Mouse (Mus musculus) 3T3-L1 (cell line): ENCODE measurements around the gene Cdk12.
A peak's percentile ranks its signal among the peaks of the same experiment; 100 is the strongest.

Source experiments
- DNase-seq: peaks from one replicate; pipeline ENCODE4 v3.0.0-alpha.2; 2015; ENCODE audit warnings: low read depth, low spot score

Gene Cdk12

DNA sequence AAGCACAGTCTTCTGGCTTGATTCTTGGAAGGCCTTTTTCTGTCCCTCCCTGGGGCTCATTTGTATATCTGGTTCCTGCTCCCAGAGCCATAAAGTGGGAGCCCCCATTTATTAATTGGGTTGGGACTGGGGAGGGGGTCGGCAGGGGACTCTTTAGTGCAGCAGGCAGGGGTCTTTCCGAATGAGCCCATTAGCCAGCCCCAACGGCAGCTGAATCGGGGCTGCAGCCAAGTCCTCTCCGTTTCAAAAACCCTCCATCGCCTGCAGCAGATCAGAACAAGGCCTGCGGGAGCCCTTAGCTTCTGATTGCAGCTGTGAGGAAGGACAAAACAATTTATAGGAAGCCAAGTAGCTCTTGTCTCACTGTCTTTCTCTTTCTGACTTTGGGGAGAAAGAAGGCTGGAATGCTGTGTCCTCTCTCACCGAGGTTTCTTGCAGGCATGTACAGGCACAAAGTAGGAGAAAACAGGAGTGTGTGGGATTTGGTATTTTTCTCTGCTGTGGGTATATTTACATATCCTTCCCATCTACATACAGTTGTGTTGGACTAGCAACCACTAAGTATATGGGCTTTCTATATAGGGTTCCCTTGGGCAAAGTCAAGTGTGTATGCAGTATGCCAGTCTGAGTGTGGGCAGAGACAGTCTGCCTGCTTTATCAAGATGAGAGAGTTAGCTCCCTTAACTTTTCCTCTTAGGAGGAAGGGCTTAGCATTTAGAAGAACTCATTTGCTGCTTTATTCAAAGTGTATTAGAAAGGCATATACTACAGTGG, 58.0 kb downstream of the Cdk12 start:
- no peak for DNase-seq

GRCm38 (mm10) chr11:98265039-98265438, 62.2 kb downstream of the Cdk12 start:
- peak; percentile 89 for DNase-seq

- DNase-seq: no peak
Measured at GRCm38 (mm10) chr11:98265891-98266290, 63.0 kb downstream of the Cdk12 start.

GRCm38 (mm10) chr11:98266699-98267402, 64.0 kb downstream of the Cdk12 start:
- DNase-seq: no peak

- no peak for DNase-seq
Measured at GRCm38 (mm10) chr11:98270066-98270465, 67.2 kb downstream of the Cdk12 start.

GRCm38 (mm10) chr11:98270466-98270865, 67.6 kb downstream of the Cdk12 start:
- no peak for DNase-seq

DNA sequence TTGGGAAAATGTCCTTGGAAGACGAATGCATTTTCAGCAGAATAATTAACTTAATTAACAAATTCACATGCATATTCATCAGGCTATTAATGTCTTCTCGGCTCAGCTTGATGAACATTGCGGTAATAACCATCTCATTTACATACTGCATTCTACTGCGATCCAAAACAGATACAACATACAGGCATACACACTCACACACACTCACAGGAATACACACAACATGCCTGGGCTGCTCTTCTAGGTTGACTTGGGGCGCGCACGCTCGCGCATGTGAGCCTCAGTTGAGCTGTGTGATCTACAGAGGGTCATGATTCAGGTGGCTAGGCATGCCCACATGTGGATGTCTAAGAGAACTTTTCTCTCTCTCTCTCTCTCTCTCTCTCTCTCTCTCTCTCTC, 80.9 kb downstream of the Cdk12 start:
- no peak for DNase-seq

DNA sequence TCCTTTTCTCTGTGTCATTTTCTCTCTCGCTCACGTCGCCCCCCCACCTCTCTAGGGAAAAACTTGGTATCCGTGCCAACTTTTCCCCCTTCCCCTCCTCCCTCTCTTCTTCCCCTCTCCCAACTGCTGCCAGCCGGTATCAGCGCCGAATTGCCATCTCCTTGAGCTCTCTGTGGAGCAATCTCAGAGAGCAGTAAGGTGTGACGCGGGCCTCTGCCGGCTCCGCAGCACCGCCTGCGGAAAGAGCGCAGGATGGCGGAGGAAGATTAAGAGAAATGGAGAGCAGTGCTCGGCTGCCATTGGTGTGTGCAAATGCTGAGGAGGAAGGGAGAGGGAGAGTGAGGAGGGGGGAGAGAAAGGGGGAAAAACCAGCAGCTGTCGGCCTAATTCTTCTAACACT, 81.4 kb downstream of the Cdk12 start:
- no peak for DNase-seq

- DNase-seq: no peak
Measured at GRCm38 (mm10) chr11:98285368-98285767, 82.5 kb downstream of the Cdk12 start.

DNA sequence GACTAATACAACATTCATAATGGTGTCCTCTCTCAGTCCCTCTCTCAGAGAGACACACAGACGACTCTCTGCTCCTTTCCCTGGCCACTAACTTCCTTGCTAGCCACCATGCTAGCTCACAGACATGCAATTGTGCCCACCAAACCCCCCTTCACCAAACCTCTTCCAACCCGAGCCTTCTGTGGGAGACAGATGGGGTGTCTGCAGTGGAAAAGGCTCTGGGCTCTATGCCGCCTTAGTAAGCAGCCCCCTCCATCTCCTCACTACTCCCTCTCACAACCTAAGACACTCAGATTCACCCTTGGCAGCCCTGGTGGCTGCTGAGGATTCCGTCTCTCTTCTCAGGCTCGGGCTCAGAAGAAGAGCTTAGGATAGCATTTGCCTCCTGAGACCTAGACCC, 84.7 kb downstream of the Cdk12 start:
- DNase-seq: no peak

- DNase-seq: no peak
Measured at GRCm38 (mm10) chr11:98287961-98288360, 85.1 kb downstream of the Cdk12 start.

- no peak for DNase-seq
Measured at GRCm38 (mm10) chr11:98289873-98290272, 87.0 kb downstream of the Cdk12 start.

DNA sequence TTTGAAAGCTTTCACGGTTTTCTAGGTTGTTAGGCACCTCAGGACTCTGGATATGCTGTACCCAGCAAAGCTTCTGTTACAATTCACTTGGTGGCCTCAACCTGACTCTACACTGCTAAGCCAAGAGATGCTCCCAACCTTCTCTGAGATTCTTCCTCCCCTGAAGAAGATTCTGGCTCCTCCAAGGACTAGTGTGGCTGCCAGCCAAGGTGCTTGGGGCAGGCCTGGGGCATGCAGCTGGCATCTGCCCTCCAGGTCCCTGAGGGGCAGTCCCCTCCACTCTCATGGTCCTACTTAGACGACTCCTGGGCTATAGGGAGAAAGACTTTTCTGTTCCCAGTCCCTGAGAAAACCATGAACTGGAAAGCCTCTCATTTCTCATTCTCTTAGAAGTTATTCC, 88.0 kb downstream of the Cdk12 start:
- no peak for DNase-seq

- DNase-seq: no peak
Measured at GRCm38 (mm10) chr11:98293070-98293469, 90.2 kb downstream of the Cdk12 start.

- DNase-seq: peak; percentile 52
Measured at GRCm38 (mm10) chr11:98294188-98295012, 91.5 kb downstream of the Cdk12 start.

GRCm38 (mm10) chr11:98295013-98295585, 92.2 kb downstream of the Cdk12 start:
- DNase-seq: peak; percentile 10

DNA sequence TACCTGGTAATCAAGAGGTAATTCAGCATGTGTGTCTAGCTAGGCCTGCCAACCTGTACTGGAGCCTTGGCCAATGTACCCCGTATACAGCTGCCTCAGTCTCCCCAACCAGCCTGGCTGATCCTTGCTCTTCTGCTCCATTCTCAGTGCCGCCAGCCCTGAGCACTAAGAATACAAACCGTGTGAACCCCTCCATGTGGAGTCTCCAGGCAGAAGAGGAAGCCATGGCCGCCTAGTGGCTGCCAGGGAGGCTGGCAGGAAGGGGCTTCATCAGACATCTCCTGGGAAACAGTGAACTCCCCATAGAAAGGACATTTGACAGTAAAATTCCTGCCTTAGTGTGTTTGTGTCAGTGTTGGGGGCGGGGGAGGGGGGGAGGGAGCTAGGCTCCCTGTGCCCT, 93.4 kb downstream of the Cdk12 start:
- DNase-seq: peak; percentile 67

DNA sequence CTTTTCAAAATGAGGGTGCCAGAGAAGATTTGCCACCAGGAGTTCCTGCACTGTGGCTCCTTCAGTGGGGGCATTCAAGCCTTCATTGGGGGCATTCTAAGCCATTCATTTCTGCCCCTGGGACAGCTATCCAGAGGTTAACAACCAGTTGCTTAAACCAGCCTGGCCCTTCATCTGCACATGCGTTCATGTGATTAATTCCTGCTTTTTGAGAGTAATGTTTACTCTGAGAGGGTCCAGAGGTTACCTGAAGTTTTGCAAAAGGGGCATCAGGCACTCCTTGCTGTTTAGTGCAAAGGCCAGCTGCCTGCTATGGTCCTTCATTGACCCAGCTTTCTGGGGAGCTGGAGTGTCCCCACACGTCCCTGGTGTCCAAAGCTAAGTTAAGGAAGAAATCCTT, 94.1 kb downstream of the Cdk12 start:
- no peak for DNase-seq

- no peak for DNase-seq
Measured at GRCm38 (mm10) chr11:98297778-98298177, 94.9 kb downstream of the Cdk12 start.

- no peak for DNase-seq
Measured at GRCm38 (mm10) chr11:98298484-98299205, 95.8 kb downstream of the Cdk12 start.

DNA sequence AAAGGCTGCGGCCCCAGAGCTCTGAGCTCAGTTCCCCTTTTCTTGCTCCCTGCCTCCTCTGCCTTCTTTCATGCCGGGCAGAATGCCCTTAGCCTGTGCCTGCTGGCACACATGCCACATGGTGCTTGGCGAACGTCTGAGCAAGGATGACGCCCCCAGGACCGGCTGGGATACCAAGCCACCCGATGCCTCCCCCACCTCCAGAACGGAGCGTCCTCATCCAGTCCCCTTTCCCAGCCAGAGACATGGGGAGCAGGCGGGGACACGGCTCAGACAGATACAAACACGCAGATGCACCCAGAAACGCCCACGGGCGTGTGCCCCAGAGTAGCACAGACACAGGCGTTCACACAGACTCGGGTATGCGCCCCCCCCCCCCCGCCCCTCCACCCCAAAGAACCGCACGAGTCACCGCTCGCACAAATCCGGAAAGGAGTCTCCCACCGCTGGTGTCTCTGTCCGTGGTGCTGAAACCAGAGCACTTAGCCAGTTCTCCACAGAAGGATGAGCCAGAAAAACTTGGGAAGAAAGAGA, 111.0 kb downstream of the Cdk12 start:
- DNase-seq: peak; percentile 73
